Mouse (Mus musculus): ENCODE measurements around the gene Cers6. TPM values are rescaled to one million over a fixed set of nuclear protein-coding genes. Genes with fewer than 3 reads are reported as not detected.

Gene Cers6
- polyA plus RNA-seq, 1 experiment from 2014 or later, result 21.5 TPM

DNA sequence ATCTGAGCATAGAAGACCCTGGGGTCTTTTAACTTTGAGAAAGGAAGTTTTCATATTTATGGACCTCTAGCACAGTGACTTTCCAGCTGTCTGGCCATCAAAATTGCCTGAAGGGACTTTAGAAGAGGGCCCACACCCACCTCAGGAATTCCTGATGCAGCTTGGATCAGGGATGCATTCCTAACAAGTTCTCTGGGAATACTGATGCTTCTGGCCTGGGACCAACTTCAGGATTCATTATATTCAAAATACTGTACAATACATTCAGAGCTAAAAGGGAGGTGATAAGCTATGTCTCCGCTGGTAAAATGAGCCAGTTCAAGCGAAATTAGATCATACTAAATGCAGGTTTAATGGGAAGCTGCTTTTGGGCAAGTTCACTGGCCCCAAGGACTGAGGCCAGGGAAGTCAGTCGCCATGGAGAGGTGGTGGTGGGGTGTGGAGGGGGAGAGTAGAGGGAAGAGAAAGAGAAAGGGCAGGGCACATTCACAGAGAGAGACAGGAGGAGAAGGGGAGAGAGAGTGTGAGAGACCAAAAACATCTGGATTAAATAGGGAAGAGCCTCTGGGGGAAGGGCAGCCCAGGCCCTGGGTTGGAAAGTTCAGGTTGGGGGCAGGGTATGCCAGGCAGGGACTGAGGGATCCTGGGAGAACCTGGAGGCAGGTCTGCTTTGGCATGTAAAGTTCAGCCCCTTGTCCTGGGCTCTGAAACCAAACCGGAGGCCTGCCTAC, 24.7 kb downstream of the Cers6 start:
- peak; percentile 56; the same call in 1 of the 2 replicates for ATAC-seq (ENCODE audit: insufficient number of reproducible peaks, insufficient read depth, low FRiP score, low TSS enrichment, low read depth)
- Histone ChIP-seq H3K4me2 (peak overlapping the region; percentile 8; the same call in 1 of the 2 replicates), H3K9me3 (no peaks in the 10 kb centered on the region), H3K4me3 (replicated peaks) (no peak overlapping the region), H3K4me1 (replicated peaks) (peaks cover 18% of the 10 kb centered on the region), H3K9ac (replicated peaks) (no peak overlapping the region), H3K27me3 (no peaks in the 10 kb centered on the region), H3K27ac (no peak overlapping the region), H3K36me3 (no peaks in the 10 kb centered on the region)
- 26% methylated on average over 4 of the region's 4 CpGs for WGBS

DNA sequence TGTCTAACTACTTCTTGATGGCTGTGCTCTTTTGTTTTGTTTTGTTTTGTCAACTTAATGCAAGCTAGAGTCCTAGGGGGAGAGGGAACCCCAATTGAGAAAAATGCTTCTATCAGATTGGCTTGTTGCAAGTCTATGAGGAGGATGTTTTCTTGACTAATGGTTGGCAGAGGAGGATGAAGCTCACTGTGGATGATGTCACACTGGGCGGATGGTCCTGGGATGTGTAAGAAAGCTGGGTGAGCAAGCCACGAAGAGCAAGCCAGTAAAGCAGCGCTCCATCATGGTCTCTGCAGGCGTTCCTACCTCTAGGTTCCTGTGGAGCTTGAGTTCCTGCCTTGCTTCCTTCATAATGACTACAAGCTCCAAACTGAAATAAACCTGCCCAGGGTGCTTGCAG, 25.4 kb downstream of the Cers6 start:
- no peak for ATAC-seq (ENCODE audit: insufficient number of reproducible peaks, insufficient read depth, low FRiP score, low TSS enrichment, low read depth)
- Histone ChIP-seq H3K27ac (no peak overlapping the region), H3K27me3 (no peaks in the 10 kb centered on the region), H3K9me3 (no peaks in the 10 kb centered on the region), H3K4me3 (replicated peaks) (no peak overlapping the region), H3K9ac (replicated peaks) (no peak overlapping the region), H3K36me3 (no peaks in the 10 kb centered on the region), H3K4me2 (no peak overlapping the region), H3K4me1 (replicated peaks) (peaks cover 18% of the 10 kb centered on the region)
- whole genome bisulfite sequencing, result 79% methylated on average over 4 of the region's 4 CpGs

DNA sequence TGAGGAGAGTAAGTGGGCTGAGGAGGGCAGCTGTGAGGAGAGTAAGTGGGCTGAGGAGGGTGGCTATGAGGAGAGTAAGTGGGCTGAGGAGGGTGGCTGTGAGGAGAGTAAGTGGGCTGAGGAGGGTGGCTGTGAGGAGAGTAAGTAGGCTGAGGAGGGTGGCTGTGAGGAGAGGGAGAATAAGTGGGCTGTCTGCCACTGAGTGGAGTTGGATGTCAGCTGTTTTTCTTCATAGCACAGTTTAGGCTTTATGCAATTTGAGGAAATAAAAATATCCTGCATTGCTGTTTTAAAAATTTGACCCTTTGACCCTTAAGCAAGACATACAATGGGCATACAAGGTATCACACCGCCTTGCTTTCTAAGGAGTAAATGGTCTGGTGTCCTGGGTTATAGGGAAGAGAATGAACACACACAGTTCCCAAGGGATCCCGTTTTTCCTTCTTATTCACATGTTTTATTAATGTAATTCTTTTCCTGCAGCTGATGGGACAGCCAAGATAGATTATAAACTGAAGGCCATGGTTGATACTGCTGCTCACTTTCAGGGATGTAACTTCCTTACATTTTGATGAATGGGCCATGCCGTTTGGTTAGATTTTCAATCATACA, 27.0 kb downstream of the Cers6 start:
- H3K36me3 ChIP-seq, result no peaks in the 10 kb centered on the region
- 83% methylated on average over 3 of the region's 3 CpGs for WGBS

DNA sequence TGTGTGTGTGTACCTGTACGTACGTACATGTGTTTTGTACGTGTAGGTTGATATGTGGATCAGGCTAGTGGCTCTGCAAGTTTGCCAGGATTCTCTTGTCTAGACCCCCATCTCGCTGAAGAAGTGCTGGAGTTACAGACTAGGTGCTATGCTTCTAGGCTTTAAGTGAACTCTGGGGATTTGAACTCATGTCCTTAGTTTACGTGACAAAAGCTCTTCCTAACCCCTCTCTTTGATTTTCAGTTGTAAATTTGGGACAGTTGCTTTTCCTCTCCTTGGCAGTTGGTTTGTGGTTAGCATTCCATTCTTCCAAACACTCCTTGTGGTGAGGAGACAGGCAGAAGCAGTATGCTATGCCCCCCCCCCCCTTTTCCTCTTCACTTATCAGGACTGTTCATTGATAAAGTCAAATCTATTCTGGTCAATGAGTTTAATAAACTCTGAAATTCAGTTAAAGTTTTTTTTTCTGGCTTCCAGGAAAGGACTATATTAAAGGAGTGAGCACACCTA, 28.5 kb downstream of the Cers6 start:
- Histone ChIP-seq H3K9ac (replicated peaks) (no peak overlapping the region), H3K4me3 (replicated peaks) (no peak overlapping the region), H3K36me3 (no peaks in the 10 kb centered on the region), H3K27me3 (0 out of 2 replicates have a peak, but pooled peaks cover 3% of the 10 kb centered on the region), H3K27ac (no peak overlapping the region), H3K4me2 (no peak overlapping the region), H3K4me1 (replicated peaks) (peaks cover 21% of the 10 kb centered on the region), H3K9me3 (no peaks in the 10 kb centered on the region)
- 82% methylated on average over 5 of the region's 5 CpGs for WGBS
- no peak for ATAC-seq (ENCODE audit: insufficient number of reproducible peaks, insufficient read depth, low FRiP score, low TSS enrichment, low read depth)

More for the DNA sequence above, 27.0 kb downstream of the Cers6 start:
- no peak overlapping the region for H3K4me3 ChIP-seq (replicated peaks)
- H3K27ac ChIP-seq, result no peak overlapping the region
- 0 out of 2 replicates have a peak, but pooled peaks cover 3% of the 10 kb centered on the region for H3K27me3 ChIP-seq
- no peak for ATAC-seq (ENCODE audit: insufficient number of reproducible peaks, insufficient read depth, low FRiP score, low TSS enrichment, low read depth)
- no peak overlapping the region for H3K9ac ChIP-seq (replicated peaks)
- no peak overlapping the region for H3K4me2 ChIP-seq
- no peaks in the 10 kb centered on the region for H3K9me3 ChIP-seq
- peaks cover 18% of the 10 kb centered on the region for H3K4me1 ChIP-seq (replicated peaks)

DNA sequence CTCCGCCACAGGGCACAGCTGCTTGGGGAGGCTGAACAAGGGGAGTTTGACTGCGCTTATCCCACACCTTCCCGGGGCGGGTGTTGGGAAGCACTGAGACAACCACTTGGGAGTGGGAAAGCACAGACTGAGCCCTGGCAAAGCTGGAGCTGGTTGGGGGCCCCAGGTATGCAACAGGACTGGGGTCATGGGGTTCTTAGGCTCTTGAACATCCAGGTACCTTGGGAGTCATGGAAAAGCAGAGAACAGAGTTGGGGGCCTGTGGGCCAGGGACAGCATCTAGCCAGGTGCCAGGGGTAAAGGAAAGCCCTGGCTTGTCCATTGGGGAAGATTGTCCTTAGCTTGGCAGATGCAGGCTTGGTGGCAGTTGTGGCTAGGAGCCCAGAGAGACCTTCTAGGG, 31.2 kb downstream of the Cers6 start:
- peaks cover 22% of the 10 kb centered on the region for H3K4me1 ChIP-seq (replicated peaks)
- no peaks in the 10 kb centered on the region for H3K36me3 ChIP-seq
- no peak overlapping the region for H3K4me3 ChIP-seq (replicated peaks)
- H3K9ac ChIP-seq (replicated peaks), result no peak overlapping the region
- 0 out of 2 replicates have a peak, but pooled peaks cover 3% of the 10 kb centered on the region for H3K27me3 ChIP-seq
- WGBS, result 92% methylated on average over 4 of the region's 4 CpGs
- H3K4me2 ChIP-seq, result no peak overlapping the region
- ATAC-seq (ENCODE audit: insufficient number of reproducible peaks, insufficient read depth, low FRiP score, low TSS enrichment, low read depth), result no peak
- no peak overlapping the region for H3K27ac ChIP-seq
- H3K9me3 ChIP-seq, result no peaks in the 10 kb centered on the region

DNA sequence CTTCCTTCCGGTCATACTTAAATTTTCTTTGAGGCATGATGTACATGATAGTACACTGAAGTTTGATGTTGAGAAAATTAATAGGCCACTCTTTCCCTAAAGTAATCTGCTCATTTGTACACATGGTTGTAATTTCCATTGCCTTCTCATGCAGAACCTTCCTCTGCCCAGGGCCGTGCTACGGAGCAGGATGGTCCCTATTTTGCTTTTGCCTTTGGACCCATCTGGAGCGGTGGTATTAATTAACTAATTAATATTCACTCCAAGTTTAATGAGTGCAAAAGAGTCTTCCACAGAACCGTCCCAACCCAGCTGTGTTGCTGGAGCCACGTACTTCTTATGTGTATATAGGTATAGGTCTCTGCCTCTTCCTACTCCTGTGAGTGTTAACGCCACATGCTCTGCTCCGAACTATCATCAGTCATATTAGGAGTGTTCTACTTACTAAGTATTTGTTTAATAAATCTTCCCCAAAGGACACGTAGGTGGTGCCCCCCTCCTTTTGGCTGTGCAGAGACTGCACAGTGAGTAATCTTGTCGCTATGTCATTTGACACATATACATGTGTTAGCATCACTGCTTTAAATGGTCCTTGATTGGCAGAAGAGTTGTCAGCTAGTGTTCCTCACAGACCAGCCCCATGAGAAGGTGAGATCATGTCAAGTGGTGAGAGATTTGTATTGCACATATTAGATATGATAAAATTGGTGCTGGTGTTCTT, 34.0 kb downstream of the Cers6 start:
- Histone ChIP-seq H3K4me1 (replicated peaks) (peaks cover 22% of the 10 kb centered on the region), H3K9me3 (no peaks in the 10 kb centered on the region), H3K27ac (no peak overlapping the region), H3K4me3 (replicated peaks) (no peak overlapping the region), H3K36me3 (no peaks in the 10 kb centered on the region), H3K27me3 (0 out of 2 replicates have a peak, but pooled peaks cover 3% of the 10 kb centered on the region), H3K4me2 (no peak overlapping the region), H3K9ac (replicated peaks) (no peak overlapping the region)
- ATAC-seq (ENCODE audit: insufficient number of reproducible peaks, insufficient read depth, low FRiP score, low TSS enrichment, low read depth), result no peak
- 80% methylated on average over 10 of the region's 10 CpGs for WGBS

DNA sequence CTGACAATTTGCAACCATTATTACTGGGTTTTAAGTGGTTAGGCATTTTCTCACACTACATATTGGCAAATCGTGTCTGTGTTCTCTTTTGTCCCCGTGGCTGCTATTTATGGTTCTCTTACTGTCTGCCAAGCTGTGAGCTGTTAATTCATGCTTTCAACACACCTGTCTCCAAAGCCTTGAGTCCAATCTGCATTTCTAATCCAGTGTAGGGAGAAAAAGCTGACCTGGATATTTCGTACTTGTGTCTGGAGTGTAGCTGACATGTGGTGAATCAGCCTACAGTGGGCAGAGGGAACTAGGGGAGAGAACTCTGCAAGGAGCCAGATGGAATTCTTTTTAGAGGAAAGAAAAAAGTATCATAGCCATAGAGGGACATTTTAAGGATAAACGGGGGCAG, 35.0 kb downstream of the Cers6 start:
- H3K4me1 ChIP-seq (replicated peaks), result peaks cover 22% of the 10 kb centered on the region
- H3K9ac ChIP-seq (replicated peaks), result no peak overlapping the region
- whole genome bisulfite sequencing, result 52% methylated on average over 4 of the region's 4 CpGs
- H3K4me2 ChIP-seq, result no peak overlapping the region
- ATAC-seq (ENCODE audit: insufficient number of reproducible peaks, insufficient read depth, low FRiP score, low TSS enrichment, low read depth), result no peak
- no peak overlapping the region for H3K4me3 ChIP-seq (replicated peaks)
- 0 out of 2 replicates have a peak, but pooled peaks cover 3% of the 10 kb centered on the region for H3K27me3 ChIP-seq
- no peaks in the 10 kb centered on the region for H3K36me3 ChIP-seq
- H3K27ac ChIP-seq, result no peak overlapping the region
- H3K9me3 ChIP-seq, result no peaks in the 10 kb centered on the region

DNA sequence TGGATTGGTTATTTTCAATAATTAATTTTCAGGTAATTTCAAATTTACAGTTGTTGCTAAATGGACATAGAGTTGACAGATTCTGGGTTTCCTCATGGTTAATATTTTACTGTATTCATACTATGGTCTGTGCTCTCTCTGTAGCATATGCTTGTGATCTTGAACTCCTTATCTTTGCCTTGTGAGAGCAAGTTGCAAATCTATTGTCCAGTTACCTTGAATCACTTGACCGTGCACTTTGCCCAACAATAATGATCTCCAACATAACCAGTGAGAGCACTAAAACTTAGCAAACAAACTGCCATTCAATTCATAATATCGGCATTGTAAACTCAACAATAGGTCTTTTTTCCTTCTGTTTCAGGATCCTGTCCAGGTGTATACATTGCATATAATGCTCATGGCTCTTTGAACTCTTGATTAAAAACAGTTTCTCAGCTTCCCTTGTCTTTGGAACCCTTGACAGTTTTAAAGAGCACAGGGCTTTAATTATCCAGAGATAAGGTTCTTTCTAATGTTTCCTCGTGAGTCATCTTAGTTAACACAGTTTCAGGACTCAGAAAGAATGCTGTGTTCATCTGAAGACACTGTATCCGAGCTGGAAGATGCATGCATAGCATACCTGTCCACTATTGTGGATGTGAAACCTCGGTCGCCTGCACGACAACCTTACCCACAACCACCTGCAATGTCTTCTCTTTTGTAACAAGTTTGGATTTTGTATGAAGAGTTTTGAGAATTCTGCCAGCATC, 38.7 kb downstream of the Cers6 start:
- Histone ChIP-seq H3K4me2 (no peak overlapping the region), H3K27ac (no peak overlapping the region), H3K4me3 (replicated peaks) (no peak overlapping the region), H3K27me3 (no peaks in the 10 kb centered on the region), H3K9ac (replicated peaks) (no peak overlapping the region), H3K4me1 (replicated peaks) (peaks cover 16% of the 10 kb centered on the region), H3K36me3 (no peaks in the 10 kb centered on the region), H3K9me3 (no peaks in the 10 kb centered on the region)
- WGBS, result 72% methylated on average over 7 of the region's 7 CpGs
- ATAC-seq (ENCODE audit: insufficient number of reproducible peaks, insufficient read depth, low FRiP score, low TSS enrichment, low read depth), result no peak

DNA sequence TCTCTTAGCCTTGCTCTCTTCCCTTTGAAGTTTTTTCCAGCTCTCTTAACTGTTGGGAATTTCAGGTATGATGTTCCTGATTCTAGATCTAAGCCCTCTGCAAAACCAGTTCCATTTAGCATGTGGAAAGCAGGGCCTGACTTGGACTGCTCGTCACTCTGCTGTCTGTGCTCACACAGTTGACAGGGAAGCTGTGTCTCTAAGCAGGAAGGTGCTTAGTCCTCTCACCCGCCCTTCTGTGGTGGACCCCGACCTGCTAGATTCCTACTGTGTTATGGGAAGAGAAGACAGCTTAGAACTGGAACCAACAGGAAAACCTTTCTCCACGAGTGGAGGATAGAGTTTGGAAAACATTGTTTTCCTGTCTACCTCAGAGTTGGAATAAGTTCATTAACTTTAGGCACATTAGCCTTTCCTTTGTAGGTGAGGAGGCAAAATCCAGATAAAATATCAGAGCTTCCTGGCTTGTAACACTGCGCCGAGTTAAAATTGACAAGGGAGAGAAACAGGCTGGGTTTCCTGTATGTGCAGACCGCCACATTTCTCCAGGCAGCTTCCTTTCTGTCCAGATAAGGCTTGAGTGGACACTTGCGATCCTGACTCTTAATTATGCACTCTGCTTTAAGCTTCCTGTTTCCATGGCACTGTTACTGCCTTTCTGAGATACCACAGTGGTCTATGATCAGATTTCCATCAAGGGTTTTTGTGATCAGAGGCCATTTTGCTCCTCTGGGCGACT, 39.6 kb downstream of the Cers6 start:
- H3K36me3 ChIP-seq, result no peaks in the 10 kb centered on the region
- ATAC-seq (ENCODE audit: insufficient number of reproducible peaks, insufficient read depth, low FRiP score, low TSS enrichment, low read depth), result no peak
- H3K9ac ChIP-seq (replicated peaks), result no peak overlapping the region
- H3K27me3 ChIP-seq, result no peaks in the 10 kb centered on the region
- no peak overlapping the region for H3K27ac ChIP-seq
- 82% methylated on average over 9 of the region's 9 CpGs for WGBS
- peaks cover 8% of the 10 kb centered on the region for H3K4me1 ChIP-seq (replicated peaks)
- no peaks in the 10 kb centered on the region for H3K9me3 ChIP-seq
- no peak overlapping the region for H3K4me3 ChIP-seq (replicated peaks)
- no peak overlapping the region for H3K4me2 ChIP-seq

DNA sequence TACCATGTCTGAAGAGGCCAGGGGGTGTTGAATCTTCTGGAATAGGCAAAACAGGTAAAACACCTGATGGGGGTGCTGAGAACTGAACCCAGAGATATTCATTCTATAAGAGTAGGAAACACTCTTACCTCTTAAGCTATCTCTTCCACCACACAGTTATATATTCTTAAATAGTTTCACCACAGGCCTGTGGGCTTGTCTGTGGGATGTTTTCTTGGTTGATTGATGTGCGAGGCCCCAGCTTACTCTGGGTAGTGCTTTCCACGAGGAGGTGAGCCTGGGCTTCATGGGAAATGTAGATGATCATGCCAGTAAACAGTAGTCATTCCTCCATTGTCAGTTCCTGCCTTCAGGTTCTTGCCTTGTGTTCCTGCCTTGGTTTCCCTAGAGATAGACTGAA, 40.5 kb downstream of the Cers6 start:
- Histone ChIP-seq H3K4me2 (no peak overlapping the region), H3K9ac (replicated peaks) (no peak overlapping the region), H3K4me3 (replicated peaks) (no peak overlapping the region), H3K4me1 (replicated peaks) (no peaks in the 10 kb centered on the region), H3K27me3 (no peaks in the 10 kb centered on the region), H3K27ac (no peak overlapping the region), H3K9me3 (no peaks in the 10 kb centered on the region), H3K36me3 (no peaks in the 10 kb centered on the region)
- WGBS, result 90% methylated on average over 2 of the region's 2 CpGs
- ATAC-seq (ENCODE audit: insufficient number of reproducible peaks, insufficient read depth, low FRiP score, low TSS enrichment, low read depth), result no peak
